Comparison of ENCODE assay signal across 20 mouse cellular contexts in the genomic region with DNA sequence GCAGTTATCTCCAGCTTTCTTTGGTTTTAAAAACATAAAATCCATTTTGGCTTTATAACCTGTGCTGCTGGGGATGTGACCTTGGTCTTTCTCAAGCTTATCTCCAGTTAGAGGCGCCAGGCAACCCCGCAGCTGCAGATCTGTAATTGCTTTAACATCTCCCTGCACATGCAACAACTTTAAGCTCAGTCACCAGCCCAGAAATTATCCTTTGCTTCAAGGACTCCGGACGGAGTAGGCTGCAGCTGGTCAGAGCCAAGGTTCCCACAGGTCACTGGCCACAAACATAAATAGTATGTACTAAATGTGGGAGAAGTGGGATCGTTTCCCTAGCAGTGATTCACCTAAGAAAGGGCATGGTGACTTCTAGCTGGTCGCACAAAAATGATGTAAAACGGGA.
DNase-seq lines count a peak whose midpoint lies in the region; ATAC-seq and TF ChIP-seq lines count a peak whose summit lies in the region.
"Had no signal": no experiment of that assay in that cellular context is flagged by ENCODE, and none has a peak within 500 bp of the region (broad histone marks: within the 10 kb centered on the region; RNA-seq: fewer than 3 reads in every experiment).

No protein-coding gene starts in this region.

- no peak for TF ChIP-seq EP300 in heart, adult 2 months (IDR thresholded peaks at IDR 0.05; ENCODE audit: insufficient read depth, low read depth, low read length)

- no peaks in the 10 kb centered on the region for H3K9me3 ChIP-seq in heart, embryonic 13.5 days
- no peaks in the 10 kb centered on the region for H3K9me3 ChIP-seq in kidney, embryonic 14.5 days (ENCODE audit: control insufficient read depth, low read length)
- H3K9me3 ChIP-seq in midbrain, embryonic 16.5 days (replicated peaks; ENCODE audit: control insufficient read depth, low read length, poor library complexity, severe bottlenecking): no peaks in the 10 kb centered on the region
- H3K9me3 ChIP-seq: forebrain, embryonic 12.5 days; limb, embryonic 15.5 days; midbrain, embryonic 13.5 days; neural tube, embryonic 15.5 days had no signal

- H3K79me2 ChIP-seq in heart, adult 2 months (replicated peaks; ENCODE audit: control insufficient read depth, insufficient read depth, low read length): no peaks in the 10 kb centered on the region

- H3K9ac ChIP-seq in heart, embryonic 13.5 days: no peak overlapping the region
- H3K9ac ChIP-seq in heart, adult 2 months (ENCODE audit: low read depth, low read length): no peak overlapping the region
- no peak overlapping the region for H3K9ac ChIP-seq in kidney, embryonic 14.5 days (ENCODE audit: low read depth, low read length)
- H3K9ac ChIP-seq in midbrain, embryonic 16.5 days (ENCODE audit: low read depth, low read length): no peak overlapping the region
- H3K9ac ChIP-seq: forebrain, embryonic 12.5 days; limb, embryonic 15.5 days; midbrain, embryonic 13.5 days; neural tube, embryonic 15.5 days had no signal

- H3K4me2 ChIP-seq in heart, embryonic 13.5 days: no peak overlapping the region
- H3K4me2 ChIP-seq in kidney, embryonic 14.5 days (replicated peaks; ENCODE audit: low read depth, low read length): no peak overlapping the region
- H3K4me2 ChIP-seq in midbrain, embryonic 16.5 days (ENCODE audit: low read length): no peak overlapping the region
- H3K4me2 ChIP-seq: forebrain, embryonic 12.5 days; limb, embryonic 15.5 days; midbrain, embryonic 13.5 days; neural tube, embryonic 15.5 days had no signal

- ATAC-seq in heart, embryonic 13.5 days (ENCODE audit: extremely low read depth, insufficient number of reproducible peaks, low FRiP score, low TSS enrichment): no peak
- ATAC-seq in kidney, embryonic 14.5 days (ENCODE audit: low FRiP score, low TSS enrichment): no peak
- no peak for ATAC-seq in midbrain, embryonic 16.5 days
- ATAC-seq: activated CD4-positive, CD25-positive, alpha-beta regulatory T cell, adult 4 months; hindbrain, embryonic 16.5 days; midbrain, embryonic 13.5 days; Patski had no signal

- no peak overlapping the region for H3K4me3 ChIP-seq in heart, embryonic 13.5 days
- H3K4me3 ChIP-seq in heart, adult 2 months: no peak overlapping the region
- H3K4me3 ChIP-seq in kidney, embryonic 14.5 days (ENCODE audit: low read length): no peak overlapping the region
- H3K4me3 ChIP-seq in midbrain, embryonic 16.5 days (ENCODE audit: low read depth, low read length): no peak overlapping the region
- H3K4me3 ChIP-seq: forebrain, embryonic 12.5 days; limb, embryonic 15.5 days; midbrain, embryonic 13.5 days; myocyte; neural tube, embryonic 15.5 days had no signal

- H3K36me3 ChIP-seq in heart, embryonic 13.5 days: peaks cover 82% of the 10 kb centered on the region
- H3K36me3 ChIP-seq in heart, adult 2 months (ENCODE audit: control insufficient read depth, insufficient read depth, low read length): peaks cover 5% of the 10 kb centered on the region; the same call in 1 of the 2 replicates
- no peaks in the 10 kb centered on the region for H3K36me3 ChIP-seq in kidney, embryonic 14.5 days (ENCODE audit: control insufficient read depth, insufficient read depth, low read length)
- H3K36me3 ChIP-seq in midbrain, embryonic 16.5 days (ENCODE audit: control insufficient read depth, insufficient read depth, low read length): no peaks in the 10 kb centered on the region
- H3K36me3 ChIP-seq: forebrain, embryonic 12.5 days; midbrain, embryonic 13.5 days; neural tube, embryonic 15.5 days had no signal

- 39% methylated on average over 7 of the region's 7 CpGs for WGBS in heart, embryonic 13.5 days
- 62% methylated on average over 7 of the region's 7 CpGs for WGBS in heart, adult 2 months
- 24% methylated on average over 7 of the region's 7 CpGs for WGBS in kidney, embryonic 14.5 days
- 71% methylated on average over 7 of the region's 7 CpGs for WGBS in midbrain, embryonic 16.5 days

- peak overlapping the region; percentile 53 for H3K27ac ChIP-seq in heart, embryonic 13.5 days (replicated peaks)
- H3K27ac ChIP-seq in heart, adult 2 months: no peak overlapping the region
- no peak overlapping the region for H3K27ac ChIP-seq in kidney, embryonic 14.5 days (ENCODE audit: low read depth, low read length)
- H3K27ac ChIP-seq in midbrain, embryonic 16.5 days (ENCODE audit: low read length): no peak overlapping the region
- H3K27ac ChIP-seq: forebrain, embryonic 12.5 days; midbrain, embryonic 13.5 days; neural tube, embryonic 15.5 days had no signal

- DNase-seq in heart, adult 2 months: no peak
- peak; percentile 19 for DNase-seq in kidney, postnatal 14 days
- peak; percentile 56 for DNase-seq in ovary, postnatal 36 days (ENCODE audit: low spot score)
- no peak for DNase-seq in ovary, postnatal 10 days (ENCODE audit: low spot score)
- DNase-seq: cerebellum, adult 11-12 months; cerebellum, postnatal 25 days; heart, postnatal 14 days; layer of hippocampus, adult 9-11 months; thymus, adult 18-20 months had no signal

- peaks cover 42% of the 10 kb centered on the region for H3K4me1 ChIP-seq in heart, embryonic 13.5 days
- H3K4me1 ChIP-seq in heart, adult 2 months (ENCODE audit: control insufficient read depth, insufficient read depth, low read length): no peaks in the 10 kb centered on the region; the same call in 1 of the 2 replicates
- no peaks in the 10 kb centered on the region for H3K4me1 ChIP-seq in kidney, embryonic 14.5 days (ENCODE audit: control insufficient read depth, insufficient read depth, low read length)
- no peaks in the 10 kb centered on the region for H3K4me1 ChIP-seq in midbrain, embryonic 16.5 days (ENCODE audit: control insufficient read depth, insufficient read depth, low read length)
- H3K4me1 ChIP-seq: forebrain, embryonic 12.5 days; midbrain, embryonic 13.5 days; neural tube, embryonic 15.5 days had no signal

- intact Hi-C loops in heart, adult 2 months (cut with DNase I): no loop called here

- no peak for TF ChIP-seq POLR2A in heart, adult 2 months (IDR thresholded peaks at IDR 0.05; ENCODE audit: insufficient read depth, low read depth, low read length)

- no peaks in the 10 kb centered on the region for H3K27me3 ChIP-seq in heart, embryonic 13.5 days (replicated peaks)
- no peaks in the 10 kb centered on the region for H3K27me3 ChIP-seq in heart, adult 2 months (ENCODE audit: control insufficient read depth, insufficient read depth, low read length)
- H3K27me3 ChIP-seq in kidney, embryonic 14.5 days (ENCODE audit: control insufficient read depth, insufficient read depth, low read length): no peaks in the 10 kb centered on the region
- no peaks in the 10 kb centered on the region for H3K27me3 ChIP-seq in midbrain, embryonic 16.5 days (ENCODE audit: control insufficient read depth, insufficient read depth, low read depth, low read length)
- H3K27me3 ChIP-seq: forebrain, embryonic 12.5 days; limb, embryonic 15.5 days; midbrain, embryonic 13.5 days; neural tube, embryonic 15.5 days; Patski had no signal

- no peak for TF ChIP-seq CTCF in heart, adult 2 months (IDR thresholded peaks at IDR 0.05)

Comparison
In these comparisons a context has a peak if more than half of its experiments do, and no peak if none do; other contexts are left out.
1. DNase-seq: peak in kidney, postnatal 14 days (single experiment) and ovary, postnatal 36 days (single experiment); none in heart, adult 2 months (0 of 2) and ovary, postnatal 10 days (single experiment).